Mouse (Mus musculus) Patski (cell line): ENCODE data around the gene Olfr750. TPM values are rescaled to one million over a fixed set of nuclear protein-coding genes. Genes with fewer than 3 reads are reported as not detected.

ENCODE experiments used
- ATAC-seq: fragments of 100-300 bp; one replicate; pipeline ENCODE4 v1.8.0; 2021
- CTCF ChIA-PET: fragments of 350-600 bp; sonication (Branson Sonifier 250); formaldehyde crosslinking; loops from one replicate; lab custom pipeline; 2022; ENCODE audit warnings: inconsistent platforms; lab: Charles Lee
- POLR2A ChIA-PET: fragments of 350-600 bp; sonication (Branson Sonifier 250); formaldehyde crosslinking; loops from one replicate; lab custom pipeline; 2022; ENCODE audit warnings: antibody characterized with exemption, inconsistent platforms; lab: Charles Lee
- DNase-seq: peaks from one replicate; pipeline ENCODE4 v3.0.0-alpha.2; 2011; ENCODE audit warnings: low read depth, low spot score
- H3K27me3 ChIP-seq: fragments of 371-371 bp; one replicate; pipeline ENCODE4 v1.5.1; 2021
- CTCF ChIP-seq: fragments of 100-300 bp; IDR thresholded peaks from one replicate; pipeline ENCODE4 v1.5.1; 2021
- in situ Hi-C: fragments of 300-500 bp; cut with MboI; formaldehyde crosslinking; loops from 3 replicates; pipeline ENCODE4 v1.11.1; 2018; ENCODE audit warnings: low pct_unique_long_range_greater_than_20kb, mixed read lengths
- polyA plus RNA-seq: library from polyadenylated mRNA; unstranded; gene quantifications from one replicate; pipeline ENCODE4 v1.2.3, GENCODE M21; 2021

Olfr750 gene
- polyA plus RNA-seq, 1 experiment from 2014 or later: not detected

- DNase-seq (no peak), ATAC-seq (no peak)
- CTCF ChIA-PET: no interaction called here
- POLR2A ChIA-PET: no interaction called here
- in situ Hi-C loops: no loop called here
- H3K27me3 ChIP-seq: peaks cover 7% of the 10 kb centered on the region
- no peak for TF ChIP-seq CTCF
Observed at GRCm38 (mm10) chr14:51068956-51069355, 5.3 kb downstream of the Olfr750 start.

DNA sequence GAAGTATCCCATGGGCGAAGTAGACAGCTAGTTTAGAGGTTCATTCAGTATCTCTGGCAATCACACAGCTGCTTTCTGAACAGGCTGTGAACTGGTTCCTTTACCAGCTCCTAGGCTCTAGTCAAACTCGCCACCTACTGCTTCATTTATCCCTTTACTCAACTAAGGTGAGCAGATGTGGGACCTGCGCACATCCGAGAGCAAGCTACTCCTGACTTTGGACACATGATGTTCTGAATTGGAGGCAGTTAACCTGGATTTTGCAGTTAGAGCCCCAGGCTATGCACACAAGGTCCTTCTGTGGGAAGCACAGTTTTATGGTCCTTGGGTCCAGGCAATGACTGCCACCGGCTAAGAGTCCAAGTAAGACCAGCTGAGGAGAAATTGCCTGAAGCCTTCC is 13.5 kb downstream of the Olfr750 start:
- ATAC-seq: no peak
- CTCF ChIA-PET: interaction anchor here (1.0 to 1.4 kb wide), 2 partner anchors 18 to 34 kb away, joined by 3 to 4 read pairs; no protein-coding TSS in a partner anchor
- in situ Hi-C loops: loop anchor here (5.0 kb wide), 3 partner anchors 38 to 258 kb away; partner anchors contain the start of genes Pip4p1 and Pnp
- POLR2A ChIA-PET: no interaction called here
- no peaks in the 10 kb centered on the region for H3K27me3 ChIP-seq
- no peak for TF ChIP-seq CTCF
- no peak for DNase-seq

DNA sequence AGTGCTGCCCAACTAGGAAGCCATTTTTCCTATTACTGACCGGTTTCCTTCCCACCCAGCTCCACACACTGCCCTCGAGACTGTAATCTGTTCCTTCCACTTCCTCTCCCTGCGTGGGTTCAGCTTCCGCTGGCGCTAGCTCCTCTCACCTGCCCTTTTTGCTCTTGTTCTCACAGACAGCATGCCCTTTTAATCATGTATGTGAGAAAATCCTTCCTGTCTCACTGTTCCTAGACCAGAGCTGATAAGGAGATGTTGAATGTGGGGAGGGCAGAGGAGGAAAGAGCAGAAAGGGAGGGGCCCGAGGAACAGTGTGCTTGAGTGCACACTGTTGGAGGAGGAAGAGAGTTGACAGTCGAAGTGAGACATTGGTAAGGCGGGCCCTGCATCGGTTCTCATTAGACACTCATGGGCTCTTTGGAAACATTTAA is 16.8 kb downstream of the Olfr750 start, which contains the start of gene Rnase12:
Rnase12 (minus strand) TSS at position 261 of the 431 bp plus-strand sequence.
- no peak for ATAC-seq
- POLR2A ChIA-PET: no interaction called here
- CTCF ChIA-PET: no interaction called here
- in situ Hi-C loops: no loop called here
- TF ChIP-seq CTCF: no peak
- no peak for DNase-seq
- H3K27me3 ChIP-seq: no peaks in the 10 kb centered on the region

DNA sequence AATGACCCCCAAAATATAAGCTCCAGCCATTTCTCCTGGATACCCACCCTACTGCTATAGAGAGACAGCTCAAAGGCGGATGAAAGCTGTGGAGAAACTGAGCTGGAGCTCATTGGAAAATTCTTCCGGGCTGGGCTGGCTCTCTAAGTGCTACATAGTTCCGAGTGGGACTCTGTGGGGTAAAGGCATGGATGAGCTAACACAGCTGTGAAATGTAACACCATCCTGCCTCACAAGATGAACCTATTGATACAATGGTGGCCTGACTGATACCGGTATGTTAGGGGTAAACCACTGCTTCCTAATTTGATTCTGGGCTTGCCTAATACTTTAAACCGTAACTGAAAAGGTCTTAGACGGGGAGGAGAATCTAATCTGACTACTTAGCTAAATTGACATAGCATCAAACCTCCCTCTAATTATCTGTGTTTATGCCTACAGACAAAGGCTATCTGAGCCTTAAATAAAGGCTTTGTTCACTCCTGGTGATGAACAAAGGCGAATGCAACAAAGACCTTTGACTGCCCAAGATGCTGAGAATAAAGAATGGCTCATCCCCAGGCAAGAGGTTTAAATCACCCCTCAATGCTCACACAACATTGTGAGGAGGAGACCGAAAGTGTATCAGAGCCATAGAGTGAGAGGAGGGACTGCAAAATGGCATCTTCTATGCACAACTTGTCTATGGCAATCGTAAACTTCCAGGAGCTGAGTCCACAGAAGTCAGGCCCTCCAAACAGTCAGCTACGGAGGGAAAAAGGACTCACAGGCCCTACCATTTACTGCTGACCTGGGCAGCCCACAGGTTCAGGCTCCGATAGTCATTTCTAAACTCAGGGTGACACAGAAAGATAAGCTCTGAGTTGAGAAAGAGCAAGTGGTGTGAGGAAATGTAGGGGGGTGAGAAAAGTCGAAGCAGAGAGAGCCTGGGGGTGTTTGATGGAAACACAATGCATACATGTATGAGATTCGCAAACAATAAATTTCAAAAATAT is 19.7 kb downstream of the Olfr750 start:
- TF ChIP-seq CTCF: no peak
- POLR2A ChIA-PET: no interaction called here
- CTCF ChIA-PET: interaction anchor here (1.0 to 1.3 kb wide), 4 partner anchors 8 to 28 kb away, joined by 3 to 4 read pairs (median 3); no protein-coding TSS in a partner anchor
- no peak for DNase-seq
- H3K27me3 ChIP-seq: peaks cover 7% of the 10 kb centered on the region
- in situ Hi-C loops: no loop called here
- ATAC-seq: no peak

- POLR2A ChIA-PET: no interaction called here
- ATAC-seq (no peak), DNase-seq (no peak)
- in situ Hi-C loops: no loop called here
- H3K27me3 ChIP-seq: peaks cover 11% of the 10 kb centered on the region
- CTCF ChIA-PET: interaction anchor here (0.7 to 1.3 kb wide), 2 partner anchors 9 to 15 kb away, joined by 3 read pairs; no protein-coding TSS in a partner anchor
- TF ChIP-seq CTCF: no peak
Observed at GRCm38 (mm10) chr14:51053176-51053575, 21.1 kb downstream of the Olfr750 start.

DNA sequence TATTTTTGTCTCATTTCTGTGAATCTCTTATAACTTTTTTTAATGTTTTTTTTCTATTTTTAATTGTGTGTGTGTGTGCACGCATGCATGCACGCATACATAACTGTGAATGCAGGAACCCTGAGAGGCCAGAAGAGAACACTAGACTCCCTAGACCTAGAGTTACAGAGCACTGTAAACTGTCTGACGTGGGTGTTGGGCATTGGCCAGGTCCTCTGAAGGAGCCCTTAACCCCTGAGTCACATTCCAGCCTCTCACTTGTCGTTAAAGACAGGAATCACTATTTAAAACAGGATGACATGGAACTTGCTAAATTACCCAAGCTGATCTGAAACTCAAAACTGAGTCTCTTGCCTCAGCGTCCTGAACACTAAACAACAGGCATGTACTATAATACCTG is 22.3 kb downstream of the Olfr750 start:
- peaks cover 13% of the 10 kb centered on the region for H3K27me3 ChIP-seq
- ATAC-seq (no peak), DNase-seq (no peak)
- ChIA-PET POLR2A (no interaction called here), CTCF (no interaction called here)
- in situ Hi-C loops: no loop called here
- TF ChIP-seq CTCF: no peak

- CTCF ChIA-PET: no interaction called here
- POLR2A ChIA-PET: no interaction called here
- ATAC-seq (no peak), DNase-seq (no peak)
- peaks cover 17% of the 10 kb centered on the region for H3K27me3 ChIP-seq
- in situ Hi-C loops: no loop called here
- no peak for TF ChIP-seq CTCF
Observed at GRCm38 (mm10) chr14:51050063-51050462, 24.2 kb downstream of the Olfr750 start, which contains the start of gene Rnase11. TSS of gene Rnase11 (minus strand) at chr14:51050163.

- TF ChIP-seq CTCF: no peak
- ATAC-seq (no peak), DNase-seq (no peak)
- CTCF ChIA-PET: interaction anchor here (1.6 kb wide), 1 partner anchor 10 kb away, joined by 4 read pairs; no protein-coding TSS in a partner anchor
- in situ Hi-C loops: no loop called here
- POLR2A ChIA-PET: no interaction called here
- H3K27me3 ChIP-seq: peaks cover 17% of the 10 kb centered on the region
Observed at GRCm38 (mm10) chr14:51047846-51048245, 26.4 kb downstream of the Olfr750 start.

DNA sequence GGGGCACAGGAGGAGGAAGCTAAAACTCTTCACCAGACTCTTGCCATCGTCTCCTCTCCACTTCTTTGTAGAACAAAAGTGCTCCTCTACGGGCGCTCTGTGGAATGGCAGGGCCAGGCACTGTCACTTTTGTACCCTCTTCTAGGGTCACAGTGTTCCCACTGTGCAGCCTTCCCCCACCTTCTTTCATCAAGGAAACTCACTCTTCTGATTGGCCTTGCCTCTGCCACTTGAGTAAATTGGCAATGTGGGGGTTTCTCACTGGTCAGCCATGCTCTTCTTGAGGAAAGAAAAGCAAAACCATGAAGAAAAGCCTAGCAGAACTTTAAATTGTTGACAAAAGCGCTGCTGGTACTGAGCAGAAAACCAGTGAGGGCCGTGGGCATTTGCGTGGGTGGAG is 32.5 kb downstream of the Olfr750 start, which contains the start of gene Rnase9:
Rnase9 (minus strand) TSS at position 101 of the 400 bp plus-strand sequence.
- DNase-seq: no peak
- ChIA-PET CTCF (no interaction called here), POLR2A (no interaction called here)
- no peak for ATAC-seq
- no peak for TF ChIP-seq CTCF
- H3K27me3 ChIP-seq: peaks cover 9% of the 10 kb centered on the region
- in situ Hi-C loops: no loop called here

DNA sequence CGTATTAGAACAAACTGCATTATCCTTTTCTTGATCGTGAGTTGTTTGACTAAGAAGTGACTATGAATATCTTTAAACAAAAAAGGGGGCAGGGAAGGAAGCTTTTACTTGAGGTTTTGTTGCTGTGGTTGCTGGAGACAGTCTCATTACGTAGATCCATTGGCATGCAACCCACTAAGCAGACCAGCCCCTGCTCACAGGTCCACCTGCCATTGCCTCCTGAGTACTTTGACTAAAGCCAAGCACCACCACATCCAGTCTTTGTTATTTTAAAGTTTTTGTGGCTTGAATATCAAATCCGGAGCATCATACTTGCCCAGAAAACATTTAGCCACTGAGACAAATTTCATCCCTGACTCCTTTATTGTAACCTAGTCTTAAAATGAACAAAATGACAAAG is 38.0 kb downstream of the Olfr750 start:
- DNase-seq: no peak
- TF ChIP-seq CTCF: no peak
- in situ Hi-C loops: no loop called here
- peaks cover 6% of the 10 kb centered on the region for H3K27me3 ChIP-seq
- CTCF ChIA-PET: interaction anchor here (1.2 kb wide), 1 partner anchor 10 kb away, joined by 4 read pairs; no protein-coding TSS in a partner anchor
- POLR2A ChIA-PET: no interaction called here
- no peak for ATAC-seq

DNA sequence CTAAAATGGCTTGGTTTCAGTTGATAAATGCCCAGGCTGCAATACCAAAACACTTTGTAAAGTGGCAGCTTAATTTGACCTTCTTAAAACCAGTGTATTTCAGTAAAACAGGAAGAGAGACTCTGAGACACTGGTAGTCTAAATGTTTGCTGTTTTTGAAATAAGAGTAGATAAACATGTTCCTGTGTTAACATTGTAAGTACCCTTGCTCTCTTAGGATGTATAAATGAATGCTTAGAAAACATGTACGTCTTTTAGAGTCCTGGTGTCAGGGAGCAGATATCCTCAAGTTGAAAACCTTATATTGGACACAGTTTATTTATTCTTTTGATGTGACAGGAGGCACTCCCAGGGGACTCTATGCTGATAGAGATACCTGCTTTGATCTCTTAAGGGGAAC is 39.0 kb downstream of the Olfr750 start:
- DNase-seq: no peak
- in situ Hi-C loops: no loop called here
- H3K27me3 ChIP-seq: peaks cover 4% of the 10 kb centered on the region
- ChIA-PET CTCF (interaction anchor here (1.2 kb wide), 1 partner anchor 9 kb away, joined by 4 read pairs; no protein-coding TSS in a partner anchor), POLR2A (no interaction called here)
- no peak for ATAC-seq
- TF ChIP-seq CTCF: no peak
